Mouse (Mus musculus): ENCODE results near the gene Cep164. TPM values are rescaled to one million over a fixed set of nuclear protein-coding genes. Genes with fewer than 3 reads are reported as not detected.
"Not testable (repeated sequence)": the region's sequence is repeated elsewhere in the genome, so short reads cannot be mapped to it uniquely, and the experiment has no call there.

Gene Cep164
- 19.8 and 22.3 TPM in 2 replicates for total RNA-seq (2014; fragmentation: Nextera tagmentation)
- total RNA-seq (2017) = 18.5 and 22.1 TPM in 2 replicates

- peak; percentile 96 for ATAC-seq (replicated peaks; ENCODE audit: poor library complexity, severe bottlenecking)
Measured at GRCm38 (mm10) chr9:45828291-45828963, at the start of gene Cep164. TSS of gene Cep164 (minus strand) at chr9:45828691.

DNA sequence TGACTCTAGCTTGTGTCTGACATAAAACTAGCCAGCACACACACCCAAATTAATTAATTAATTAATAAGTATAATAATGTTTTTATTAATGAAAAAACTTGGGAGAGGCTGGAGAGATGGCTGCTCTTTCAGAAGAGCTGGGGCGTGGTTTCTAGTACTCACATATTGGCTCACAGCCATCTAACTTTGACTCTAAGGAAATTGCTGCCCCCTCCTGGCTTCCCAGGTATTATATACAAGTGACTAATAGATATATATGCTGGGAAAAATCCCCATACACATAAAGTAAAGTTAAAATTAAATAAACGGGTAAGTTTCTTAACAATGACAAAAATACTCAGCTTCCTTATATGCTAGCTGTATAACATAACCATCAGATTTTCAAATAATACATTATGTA lies 49.4 kb upstream of the Cep164 start:
- ATAC-seq (replicated peaks; ENCODE audit: poor library complexity, severe bottlenecking) = no peak

- ATAC-seq (replicated peaks; ENCODE audit: poor library complexity, severe bottlenecking) = no peak
Measured at GRCm38 (mm10) chr9:45870265-45870664, 41.8 kb upstream of the Cep164 start.

- no peak for ATAC-seq (replicated peaks; ENCODE audit: poor library complexity, severe bottlenecking)
Measured at GRCm38 (mm10) chr9:45869181-45869580, 40.7 kb upstream of the Cep164 start.

GRCm38 (mm10) chr9:45861813-45862212 lies 33.3 kb upstream of the Cep164 start:
- ATAC-seq (replicated peaks; ENCODE audit: poor library complexity, severe bottlenecking) = no peak

DNA sequence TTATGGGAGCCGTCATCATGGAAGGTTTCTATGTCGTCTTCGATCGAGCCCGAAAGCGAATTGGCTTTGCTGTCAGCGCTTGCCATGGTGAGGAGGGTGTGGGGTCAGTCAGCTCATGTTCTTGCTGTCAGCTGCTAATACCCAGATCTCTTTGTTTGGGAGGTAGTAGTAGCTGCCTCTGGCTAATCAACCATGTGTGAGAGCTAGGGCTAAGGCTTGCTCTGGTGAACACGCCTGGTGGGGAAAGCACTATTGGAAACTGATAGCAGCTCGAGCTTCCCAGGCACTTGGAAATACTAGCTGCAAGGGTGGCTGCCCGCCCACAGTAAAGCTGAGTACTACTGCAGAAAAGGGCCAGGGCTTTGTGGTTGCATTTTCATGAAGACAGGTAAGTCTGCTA lies 30.9 kb upstream of the Cep164 start:
- no peak for ATAC-seq (replicated peaks; ENCODE audit: poor library complexity, severe bottlenecking)

DNA sequence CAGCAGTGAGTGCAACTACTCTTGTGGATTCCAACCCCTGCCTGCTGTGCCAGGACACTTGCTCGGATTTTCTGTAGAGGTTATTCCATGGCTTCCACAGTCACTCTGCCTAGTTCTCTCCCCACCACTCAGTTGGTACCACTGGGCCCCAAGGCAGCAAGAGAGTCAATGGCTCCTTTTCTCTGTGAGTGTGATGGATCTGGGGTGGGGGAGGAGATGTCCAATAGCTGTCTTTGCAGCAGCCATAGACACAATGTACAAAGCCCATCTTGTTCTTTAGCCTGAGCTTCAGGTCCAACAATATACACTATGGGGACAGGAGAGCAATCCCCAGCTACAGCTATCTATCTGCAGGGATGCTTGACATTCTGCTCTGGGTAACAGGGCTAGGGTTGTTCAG lies 25.6 kb upstream of the Cep164 start:
- no peak for ATAC-seq (replicated peaks; ENCODE audit: poor library complexity, severe bottlenecking)

DNA sequence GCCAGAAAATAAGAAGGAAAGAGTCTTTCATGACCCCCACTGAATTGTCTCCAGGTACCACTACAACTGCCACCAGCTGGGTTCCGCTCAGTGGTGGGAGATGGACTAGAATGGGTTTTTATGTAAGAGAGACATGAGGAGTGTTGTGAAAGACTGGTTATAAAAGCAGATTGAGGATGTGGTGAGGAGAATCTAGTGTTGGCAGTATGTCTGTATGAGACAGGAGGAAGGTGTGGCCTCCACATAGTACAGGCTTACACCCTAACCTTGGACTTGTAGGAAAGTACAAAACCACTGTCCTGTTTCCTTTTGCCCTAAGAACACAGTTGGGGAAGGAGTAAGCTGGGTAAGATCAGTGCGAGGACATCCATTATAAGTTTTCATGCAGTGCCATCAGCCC lies 25.2 kb upstream of the Cep164 start:
- ATAC-seq (replicated peaks; ENCODE audit: poor library complexity, severe bottlenecking) = peak; percentile 80

DNA sequence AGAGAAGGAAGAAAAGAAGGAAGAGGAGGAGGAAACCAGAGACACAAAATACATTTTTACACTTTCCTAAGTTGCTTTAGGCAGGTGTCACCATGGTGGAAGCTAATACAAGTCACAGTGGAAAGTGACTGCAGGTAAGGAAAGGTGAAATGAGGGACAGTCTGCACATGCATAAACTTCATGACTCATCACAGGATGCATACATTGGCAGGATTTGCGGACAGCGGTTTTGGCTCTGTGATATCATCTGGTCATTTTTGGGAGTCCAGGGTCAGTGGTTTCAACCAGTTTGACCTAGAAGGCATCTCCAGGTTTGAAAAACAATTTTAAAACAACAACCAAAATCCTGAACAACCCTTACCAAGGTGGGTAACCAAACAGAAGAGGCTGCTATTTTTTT lies 23.3 kb upstream of the Cep164 start:
- no peak for ATAC-seq (replicated peaks; ENCODE audit: poor library complexity, severe bottlenecking)

- peak; percentile 62 for ATAC-seq (replicated peaks; ENCODE audit: poor library complexity, severe bottlenecking)
Measured at GRCm38 (mm10) chr9:45851330-45851729, 22.8 kb upstream of the Cep164 start.

DNA sequence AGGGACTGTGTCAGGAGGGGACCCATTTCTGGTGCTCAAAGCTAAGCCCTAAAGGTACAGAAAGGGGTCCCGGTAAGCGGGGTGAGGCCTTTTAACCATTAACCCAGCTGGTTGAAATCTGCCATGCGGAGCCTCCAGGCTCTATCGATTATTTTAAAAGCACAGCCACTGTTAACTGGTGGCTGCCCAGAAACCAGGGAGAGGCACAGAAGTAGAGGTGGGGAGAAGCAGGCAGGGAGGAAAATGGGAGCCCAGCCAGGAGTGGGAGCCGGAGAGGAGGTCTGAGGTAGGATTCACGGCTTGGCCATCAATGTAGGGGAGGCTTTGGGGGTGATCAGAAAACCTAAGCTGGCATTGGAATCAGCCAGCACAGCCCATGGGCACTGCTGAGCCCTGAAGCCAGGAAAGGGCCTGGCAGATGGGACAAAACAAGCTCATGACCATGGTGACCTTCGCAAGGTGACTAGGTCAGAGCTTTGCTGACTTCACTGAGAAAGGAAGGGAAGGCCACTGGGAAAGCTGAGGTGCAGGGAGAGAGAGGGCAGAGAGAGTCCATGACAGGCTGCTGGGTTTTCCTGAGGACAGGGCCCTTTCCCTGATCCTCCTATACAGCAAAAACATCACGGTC lies 22.2 kb upstream of the Cep164 start:
- no peak for ATAC-seq (replicated peaks; ENCODE audit: poor library complexity, severe bottlenecking)

GRCm38 (mm10) chr9:45849528-45850408 lies 21.3 kb upstream of the Cep164 start:
- ATAC-seq (replicated peaks; ENCODE audit: poor library complexity, severe bottlenecking) = no peak

- peak; percentile 68 for ATAC-seq (replicated peaks; ENCODE audit: poor library complexity, severe bottlenecking)
Measured at GRCm38 (mm10) chr9:45846891-45847460, 18.5 kb upstream of the Cep164 start.

- ATAC-seq (replicated peaks; ENCODE audit: poor library complexity, severe bottlenecking) = not testable (repeated sequence)
Measured at GRCm38 (mm10) chr9:45846176-45846575, 17.7 kb upstream of the Cep164 start.

DNA sequence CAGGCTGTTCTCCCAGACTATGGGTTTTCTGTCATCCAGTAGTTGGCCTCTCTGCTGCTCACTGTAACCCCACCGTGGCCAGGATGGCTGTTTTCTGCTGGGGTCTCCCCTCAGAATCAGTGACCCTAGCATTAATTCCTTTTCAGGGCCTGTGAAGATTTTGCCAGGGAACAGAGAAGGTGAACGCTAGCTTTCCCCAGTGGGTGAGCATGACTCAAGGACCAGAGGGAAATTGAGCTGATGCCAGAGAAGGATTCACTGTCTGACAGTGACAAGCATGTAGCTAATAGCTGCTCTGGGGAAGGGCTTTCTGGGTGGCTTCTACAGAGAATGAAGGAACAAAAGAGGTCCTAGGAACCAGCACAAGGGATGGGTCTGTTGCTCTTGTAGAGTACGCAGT lies 17.1 kb upstream of the Cep164 start:
- no peak for ATAC-seq (replicated peaks; ENCODE audit: poor library complexity, severe bottlenecking)

GRCm38 (mm10) chr9:45843780-45844179 lies 15.3 kb upstream of the Cep164 start:
- no peak for ATAC-seq (replicated peaks; ENCODE audit: poor library complexity, severe bottlenecking)

GRCm38 (mm10) chr9:45843007-45843406 lies 14.5 kb upstream of the Cep164 start:
- peak; percentile 20; the same call in 1 of the 2 replicates for ATAC-seq (replicated peaks; ENCODE audit: poor library complexity, severe bottlenecking)

DNA sequence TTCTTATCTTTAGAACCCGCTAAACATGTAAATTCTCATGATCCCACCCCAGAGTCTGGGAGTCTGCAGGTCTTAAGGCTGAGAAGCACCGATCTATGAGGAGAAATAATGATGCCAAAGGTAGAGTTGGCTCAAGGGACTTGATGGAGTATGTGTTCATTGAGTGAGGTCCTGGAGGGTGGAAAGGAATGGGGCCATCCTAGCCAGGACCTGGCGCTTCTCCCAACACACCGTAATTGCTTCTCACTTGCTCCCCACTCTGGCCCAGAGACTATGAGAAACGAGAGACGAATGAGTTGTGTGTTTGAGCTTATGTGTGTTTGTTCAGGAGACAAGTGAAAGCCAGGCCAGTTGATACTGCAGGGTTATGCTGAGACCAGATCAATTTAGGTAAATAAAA lies 13.0 kb upstream of the Cep164 start:
- no peak for ATAC-seq (replicated peaks; ENCODE audit: poor library complexity, severe bottlenecking)

DNA sequence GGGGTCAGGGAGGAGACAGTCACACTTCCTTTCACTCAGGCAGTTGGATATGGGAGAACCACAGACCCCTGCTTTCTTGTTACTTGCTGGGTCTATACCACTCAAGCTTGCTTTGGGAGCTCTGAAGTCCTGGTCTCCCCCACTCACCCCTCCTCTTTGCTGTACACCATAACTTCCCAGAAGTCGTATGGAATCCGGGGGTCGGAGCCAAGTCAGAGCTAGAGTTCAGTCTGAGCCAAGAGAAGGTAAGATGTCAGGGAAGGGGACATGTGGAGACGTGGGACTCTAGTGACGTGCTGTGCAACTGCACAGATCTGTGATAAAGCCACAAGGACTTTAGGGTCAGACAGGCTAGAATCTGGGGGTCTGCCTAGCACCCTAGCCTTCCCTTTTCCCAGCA lies 11.8 kb upstream of the Cep164 start:
- no peak for ATAC-seq (replicated peaks; ENCODE audit: poor library complexity, severe bottlenecking)

DNA sequence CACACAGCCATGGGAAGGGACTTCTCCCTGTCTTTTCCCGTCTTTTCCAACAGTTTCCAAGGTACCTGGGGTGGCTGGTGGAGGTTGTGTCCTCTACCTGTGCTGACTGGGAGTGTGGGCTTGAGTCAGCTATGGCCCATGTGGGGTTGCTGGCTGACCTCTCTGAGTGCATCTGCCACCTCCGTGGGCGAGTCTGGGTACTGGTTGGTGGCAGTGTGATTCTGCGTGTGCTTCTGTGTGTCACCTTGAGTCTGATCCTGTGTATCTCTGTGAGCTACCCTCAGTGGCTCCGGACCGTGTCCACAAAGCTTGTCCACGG lies 11.4 kb upstream of the Cep164 start:
- no peak for ATAC-seq (replicated peaks; ENCODE audit: poor library complexity, severe bottlenecking)
